Mouse (Mus musculus) CH12.LX (cell line): ENCODE results near the gene Lrfn4.

Source experiments
- CHD1 ChIP-seq: IDR thresholded peaks from 2 replicates; pipeline ENCODE4 v1.6.1; 2012; ENCODE audit warnings: low read depth, low read length, improper control_type of control experiment, inconsistent platforms
- TBP ChIP-seq: conservative IDR thresholded peaks from 2 replicates; pipeline ENCODE4 v1.6.1; 2011; ENCODE audit warnings: low read depth, low read length, improper control_type of control experiment

DNA sequence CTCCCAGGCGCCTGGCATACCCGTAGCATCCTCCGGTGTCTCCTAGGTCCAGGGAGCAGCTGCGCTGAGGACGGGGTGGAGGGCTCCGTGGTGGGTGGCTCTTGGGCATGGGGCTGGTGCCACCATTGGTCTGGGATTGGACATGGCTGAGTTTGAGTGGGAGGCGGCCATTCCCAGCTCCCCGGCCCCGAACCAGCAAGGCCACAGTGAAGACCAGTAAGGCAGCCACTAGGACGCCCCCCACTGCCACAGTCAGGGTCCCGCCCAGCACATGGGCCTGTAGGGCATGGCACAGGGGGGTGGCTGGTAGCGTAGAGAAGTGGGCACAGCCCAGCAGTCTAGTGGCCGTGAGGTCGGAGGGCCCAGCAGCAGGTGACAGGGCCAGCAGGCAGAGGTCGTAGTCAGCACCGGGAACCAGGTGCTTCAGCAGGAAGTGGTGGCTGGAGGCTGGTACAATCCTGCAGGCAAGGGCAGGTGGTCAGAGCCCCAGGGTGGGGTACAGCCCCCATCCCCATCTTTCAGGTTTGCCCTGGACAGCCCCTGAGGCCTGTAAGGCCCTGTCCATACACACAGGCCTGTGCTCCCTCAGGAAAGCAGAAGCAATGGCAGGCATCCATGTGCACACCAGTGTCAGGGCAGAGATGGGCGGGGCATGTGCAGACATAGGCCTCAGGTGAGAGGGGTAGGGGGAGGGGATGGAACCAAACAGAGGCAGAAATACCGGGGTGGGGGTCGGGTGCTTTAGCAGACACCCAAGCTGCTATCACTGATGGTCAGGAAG lies 3.1 kb downstream of the Lrfn4 start:
- no peak for TF ChIP-seq CHD1
- no peak for TF ChIP-seq TBP
